Mouse (Mus musculus): ENCODE results near the gene C1qbp.

GRCm38 (mm10) chr11:71007831-71008230, 25.0 kb upstream of the C1qbp start:
- no peak for TF ChIP-seq EP300 (IDR thresholded peaks at IDR 0.05; ENCODE audit: low read depth)
- no peak for TF ChIP-seq CTCF (IDR thresholded peaks at IDR 0.05; ENCODE audit: low read depth)

All from liver, postnatal 0 days (tissue).